Mouse (Mus musculus) heart, embryonic 16.5 days (tissue): Measurements from ENCODE around the gene Ccl26. TPM values are rescaled to one million over a fixed set of nuclear protein-coding genes. Genes with fewer than 3 reads are reported as not detected.

ENCODE experiments used
- ATAC-seq: fragments of 200-750 bp; cut with Nextera tagmentation; replicated peaks from 2 replicates; pipeline ENCODE4 v1.8.0; 2017; ENCODE audit warnings: moderate number of reproducible peaks; ENCODE audit not compliant: insufficient read depth, low FRiP score; ENCODE audit errors: extremely low read depth
- H3K27ac ChIP-seq: fragments of 300-500 bp; sonication (generic); 2 replicates; pipeline ENCODE4 v1.5.1; 2014; ENCODE audit warnings: mild to moderate bottlenecking, low read length, control low read depth, moderate library complexity
- H3K27me3 ChIP-seq: fragments of 300-500 bp; sonication (generic); 2 replicates; pipeline ENCODE4 v1.6.1; 2014; ENCODE audit warnings: low read length, mixed read lengths; ENCODE audit not compliant: control insufficient read depth, insufficient read depth
- H3K36me3 ChIP-seq: fragments of 300-500 bp; sonication (generic); 2 replicates; pipeline ENCODE4 v1.6.1; 2014; ENCODE audit not compliant: control insufficient read depth, insufficient read depth
- H3K4me1 ChIP-seq: fragments of 300-500 bp; sonication (generic); 2 replicates; pipeline ENCODE4 v1.6.1; 2014; ENCODE audit warnings: low read length, mixed read lengths; ENCODE audit not compliant: control insufficient read depth, insufficient read depth
- H3K4me2 ChIP-seq: fragments of 300-500 bp; sonication (generic); 2 replicates; pipeline ENCODE4 v1.6.1; 2014; ENCODE audit warnings: low read depth, mild to moderate bottlenecking, control low read depth, low read length
- H3K4me3 ChIP-seq: fragments of 300-500 bp; sonication (generic); 2 replicates; pipeline ENCODE4 v1.5.1; 2014; ENCODE audit warnings: mild to moderate bottlenecking, control low read depth, low read length
- H3K9ac ChIP-seq: fragments of 300-500 bp; sonication (generic); 2 replicates; pipeline ENCODE4 v1.6.1; 2014; ENCODE audit warnings: low read length, control low read depth
- H3K9me3 ChIP-seq: fragments of 300-500 bp; sonication (generic); replicated peaks from 2 replicates; pipeline ENCODE4 v1.6.1; 2016; ENCODE audit warnings: low read length; ENCODE audit not compliant: control insufficient read depth
- WGBS: fragments of 180-500 bp; shearing (Covaris S2); extraction: QIAGEN DNeasy Blood & Tissue Kit; methylation state at CpG from one replicate; pipeline ENCODE4 v1.1.7; 2014; 5-methylcytosine and 5-hydroxymethylcytosine counted together
- polyA plus RNA-seq: library from polyadenylated mRNA; unstranded; fragments of >200 nt; fragmentation: Nextera tagmentation; extraction: Ambion mirVana; gene quantifications from 2 replicates; pipeline ENCODE4 v1.2.1, GENCODE M21; 2015

Gene Ccl26
- polyA plus RNA-seq, 1 experiment from 2014 or later, result not detected

GRCm38 (mm10) chr5:135529964-135530363, 33.4 kb downstream of the Ccl26 start:
- Histone ChIP-seq H3K27ac (no peak overlapping the region), H3K4me3 (no peak overlapping the region), H3K9ac (no peak overlapping the region), H3K4me2 (no peak overlapping the region), H3K27me3 (no peaks in the 10 kb centered on the region), H3K9me3 (no peaks in the 10 kb centered on the region), H3K36me3 (no peaks in the 10 kb centered on the region), H3K4me1 (peaks cover 32% of the 10 kb centered on the region)
- ATAC-seq, result no peak
- WGBS, result 59% methylated on average over 2 of the region's 2 CpGs

GRCm38 (mm10) chr5:135529310-135529709, 34.1 kb downstream of the Ccl26 start:
- H3K4me3 ChIP-seq, result no peak overlapping the region
- no peaks in the 10 kb centered on the region for H3K9me3 ChIP-seq
- peaks cover 39% of the 10 kb centered on the region for H3K4me1 ChIP-seq
- H3K27me3 ChIP-seq, result no peaks in the 10 kb centered on the region
- no peaks in the 10 kb centered on the region for H3K36me3 ChIP-seq
- no peak for ATAC-seq
- H3K27ac ChIP-seq, result no peak overlapping the region
- no peak overlapping the region for H3K9ac ChIP-seq
- WGBS, result 84% methylated on average over 3 of the region's 3 CpGs
- H3K4me2 ChIP-seq, result no peak overlapping the region

GRCm38 (mm10) chr5:135527986-135528385, 35.4 kb downstream of the Ccl26 start:
- 57% methylated on average over 7 of the region's 7 CpGs for WGBS
- H3K4me3 ChIP-seq, result no peak overlapping the region
- 0 out of 2 replicates have a peak, but pooled peaks cover 3% of the 10 kb centered on the region for H3K9me3 ChIP-seq
- H3K27me3 ChIP-seq, result no peaks in the 10 kb centered on the region
- peaks cover 42% of the 10 kb centered on the region for H3K4me1 ChIP-seq
- peak overlapping the region; percentile 48; the same call in 1 of the 2 replicates for H3K27ac ChIP-seq
- H3K9ac ChIP-seq, result no peak overlapping the region
- H3K36me3 ChIP-seq, result no peaks in the 10 kb centered on the region
- no peak overlapping the region for H3K4me2 ChIP-seq
- no peak for ATAC-seq

GRCm38 (mm10) chr5:135524660-135525560, 38.5 kb downstream of the Ccl26 start:
- Histone ChIP-seq H3K4me1 (peaks cover 40% of the 10 kb centered on the region), H3K9ac (peak overlapping the region; percentile 18), H3K27me3 (no peaks in the 10 kb centered on the region), H3K4me2 (peak overlapping the region; percentile 44), H3K4me3 (no peak overlapping the region), H3K27ac (peak overlapping the region; percentile 92), H3K36me3 (no peaks in the 10 kb centered on the region), H3K9me3 (0 out of 2 replicates have a peak, but pooled peaks cover 3% of the 10 kb centered on the region)
- 20% methylated on average over 11 of the region's 11 CpGs for WGBS
- peak; percentile 57; the same call in 1 of the 2 replicates for ATAC-seq

GRCm38 (mm10) chr5:135524087-135524486, 39.3 kb downstream of the Ccl26 start:
- 0 out of 2 replicates have a peak overlapping the region, but pooled peaks have one; percentile 18 for H3K9ac ChIP-seq
- H3K27me3 ChIP-seq, result no peaks in the 10 kb centered on the region
- H3K4me3 ChIP-seq, result no peak overlapping the region
- H3K36me3 ChIP-seq, result no peaks in the 10 kb centered on the region
- no peak for ATAC-seq
- H3K4me1 ChIP-seq, result peaks cover 40% of the 10 kb centered on the region
- no peak overlapping the region; the same call in 1 of the 2 replicates for H3K4me2 ChIP-seq
- 24% methylated on average over 2 of the region's 2 CpGs for WGBS
- peak overlapping the region; percentile 92 for H3K27ac ChIP-seq
- 0 out of 2 replicates have a peak, but pooled peaks cover 3% of the 10 kb centered on the region for H3K9me3 ChIP-seq

GRCm38 (mm10) chr5:135522111-135522722, 41.2 kb downstream of the Ccl26 start:
- Histone ChIP-seq H3K4me3 (no peak overlapping the region), H3K27ac (peak overlapping the region; percentile 67)

GRCm38 (mm10) chr5:135517348-135517883, 46.0 kb downstream of the Ccl26 start:
- no peak overlapping the region for H3K4me2 ChIP-seq
- H3K9me3 ChIP-seq, result peaks cover 12% of the 10 kb centered on the region; the same call in 1 of the 2 replicates
- no peak overlapping the region for H3K9ac ChIP-seq
- H3K27me3 ChIP-seq, result no peaks in the 10 kb centered on the region
- H3K4me1 ChIP-seq, result peaks cover 8% of the 10 kb centered on the region
- no peak overlapping the region for H3K4me3 ChIP-seq
- WGBS, result 83% methylated on average over 5 of the region's 5 CpGs
- H3K36me3 ChIP-seq, result peaks cover 15% of the 10 kb centered on the region
- no peak overlapping the region for H3K27ac ChIP-seq
- ATAC-seq, result no peak

More at GRCm38 (mm10) chr5:135522111-135522722, 41.2 kb downstream of the Ccl26 start:
- Histone ChIP-seq H3K36me3 (no peaks in the 10 kb centered on the region), H3K4me1 (peaks cover 36% of the 10 kb centered on the region), H3K4me2 (0 out of 2 replicates have a peak overlapping the region, but pooled peaks have one; percentile 11), H3K9ac (peak overlapping the region; percentile 17; the same call in 1 of the 2 replicates), H3K27me3 (no peaks in the 10 kb centered on the region), H3K9me3 (0 out of 2 replicates have a peak, but pooled peaks cover 3% of the 10 kb centered on the region)
- WGBS, result 29% methylated on average over 9 of the region's 9 CpGs
- peak; percentile 11; the same call in 1 of the 2 replicates for ATAC-seq

GRCm38 (mm10) chr5:135513131-135513530, 50.2 kb downstream of the Ccl26 start:
- 60% methylated on average over 4 of the region's 4 CpGs for WGBS
- Histone ChIP-seq H3K27me3 (no peaks in the 10 kb centered on the region), H3K4me1 (no peaks in the 10 kb centered on the region), H3K9ac (no peak overlapping the region), H3K4me2 (no peak overlapping the region), H3K27ac (no peak overlapping the region), H3K9me3 (peaks cover 12% of the 10 kb centered on the region; the same call in 1 of the 2 replicates), H3K36me3 (peaks cover 15% of the 10 kb centered on the region), H3K4me3 (no peak overlapping the region)
- no peak for ATAC-seq
